Mouse (Mus musculus): ENCODE measurements around the gene Ccnjl.

The Ccnjl gene

DNA sequence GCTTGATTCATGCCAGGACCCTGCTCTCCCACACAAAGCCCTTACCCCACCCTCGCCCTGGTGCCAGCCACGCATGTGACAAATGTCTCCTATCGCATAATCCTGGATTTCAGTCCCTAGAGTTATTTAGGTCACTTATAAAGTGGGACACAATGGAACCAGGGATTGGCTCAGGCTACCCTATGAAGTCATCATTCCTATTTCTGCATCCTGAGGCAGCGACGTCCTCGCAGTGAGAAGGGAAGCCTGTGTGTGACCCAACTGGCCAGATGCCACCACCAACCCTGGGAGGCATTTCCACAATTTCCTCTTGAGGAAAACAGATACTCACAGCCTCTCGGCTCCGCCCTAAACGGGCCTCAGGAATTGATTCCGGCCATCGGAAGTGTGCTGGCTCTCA, 41.0 kb downstream of the Ccnjl start:
- DNase-seq (ENCODE audit: low spot score): peak; percentile 9

DNA sequence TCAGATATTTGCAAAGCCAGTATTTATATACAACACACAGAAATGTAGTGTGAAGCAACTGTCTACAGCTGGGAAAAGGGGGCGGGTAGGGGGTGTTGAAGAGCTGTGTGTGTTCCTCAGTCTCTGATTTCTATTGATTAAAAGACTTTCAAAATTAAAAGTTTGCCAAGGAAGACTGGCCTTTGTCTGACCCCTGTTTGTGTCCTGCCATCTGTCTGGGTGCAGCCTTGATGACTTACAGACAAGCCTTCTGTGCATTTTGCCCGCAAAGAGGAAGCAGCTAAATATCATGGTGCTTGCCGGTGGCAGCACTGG, 46.4 kb downstream of the Ccnjl start:
- DNase-seq (ENCODE audit: low spot score): no peak

DNA sequence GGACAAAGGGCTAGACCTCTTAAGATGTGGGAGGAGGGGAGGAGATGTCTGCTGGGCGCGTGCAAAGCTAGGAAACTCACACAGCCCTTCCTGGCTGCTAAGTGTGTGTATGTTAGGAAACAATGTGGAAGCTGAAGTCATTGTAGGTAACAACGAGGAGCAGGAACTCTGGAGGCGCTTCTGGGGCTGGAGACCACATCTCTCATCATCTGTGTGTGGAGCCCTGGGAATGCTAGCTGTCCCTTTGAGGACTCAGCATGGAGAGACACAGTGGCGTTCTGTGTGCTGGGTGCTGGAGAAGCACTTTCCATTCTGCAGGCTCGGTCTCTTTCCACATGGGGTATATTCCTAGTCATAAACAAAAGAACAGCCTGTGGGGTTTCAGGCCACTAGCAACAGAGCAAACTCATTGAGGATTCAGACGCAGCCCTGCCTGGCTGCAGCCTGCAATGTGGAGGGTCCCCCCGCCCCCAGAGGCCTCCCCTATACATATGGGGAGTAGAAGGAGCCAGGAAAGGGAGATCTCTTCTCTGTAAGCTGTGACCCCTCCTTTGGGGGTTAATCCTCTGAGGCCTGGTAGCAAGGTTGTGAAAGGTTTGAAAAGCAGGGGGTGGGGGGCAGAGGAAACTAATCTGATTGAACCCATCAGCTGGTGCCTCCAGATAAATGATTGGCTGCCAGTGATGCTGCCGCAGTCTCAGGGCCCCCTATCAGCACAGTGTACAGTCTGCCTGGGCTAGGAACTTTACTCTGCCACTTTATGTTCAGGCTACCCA, 47.0 kb downstream of the Ccnjl start:
- no peak for DNase-seq (ENCODE audit: low spot score)

DNA sequence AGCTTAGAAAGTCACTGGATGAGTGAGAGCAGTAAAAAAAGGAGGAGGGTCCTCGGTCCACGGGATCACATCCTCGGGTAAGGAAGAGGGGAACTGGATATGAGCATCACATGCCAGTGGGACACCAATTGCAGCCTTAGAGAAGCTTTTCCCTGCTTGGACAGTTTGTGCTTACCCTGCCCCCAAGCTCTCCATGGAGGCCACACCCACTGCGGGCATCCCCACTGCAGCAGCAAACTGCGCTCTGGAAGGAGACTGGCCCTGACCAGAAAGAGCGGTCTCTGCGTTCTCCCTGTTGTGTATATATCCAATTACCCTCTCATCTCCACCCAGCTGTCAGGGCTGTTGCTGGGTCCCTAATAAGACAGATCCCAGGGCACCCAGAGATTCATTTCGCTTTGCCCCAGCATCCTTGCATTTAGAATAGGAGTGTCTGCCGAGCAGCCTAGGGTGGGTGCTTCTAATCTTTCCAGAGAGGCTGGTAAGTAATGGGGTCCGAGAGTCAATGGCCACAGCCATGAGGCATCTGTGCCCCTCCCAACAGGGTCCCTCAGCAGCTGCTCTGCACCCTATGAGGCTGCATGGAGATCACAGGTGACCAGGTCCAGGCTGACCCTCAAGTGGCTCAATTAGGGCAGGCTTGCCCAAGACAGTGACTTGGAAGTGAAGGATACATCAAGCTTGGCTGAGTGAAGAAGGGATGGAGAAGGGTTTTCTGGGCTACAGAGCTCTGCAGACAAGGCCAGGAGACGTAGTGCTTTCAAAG, 49.3 kb downstream of the Ccnjl start:
- no peak for DNase-seq (ENCODE audit: low spot score)

DNA sequence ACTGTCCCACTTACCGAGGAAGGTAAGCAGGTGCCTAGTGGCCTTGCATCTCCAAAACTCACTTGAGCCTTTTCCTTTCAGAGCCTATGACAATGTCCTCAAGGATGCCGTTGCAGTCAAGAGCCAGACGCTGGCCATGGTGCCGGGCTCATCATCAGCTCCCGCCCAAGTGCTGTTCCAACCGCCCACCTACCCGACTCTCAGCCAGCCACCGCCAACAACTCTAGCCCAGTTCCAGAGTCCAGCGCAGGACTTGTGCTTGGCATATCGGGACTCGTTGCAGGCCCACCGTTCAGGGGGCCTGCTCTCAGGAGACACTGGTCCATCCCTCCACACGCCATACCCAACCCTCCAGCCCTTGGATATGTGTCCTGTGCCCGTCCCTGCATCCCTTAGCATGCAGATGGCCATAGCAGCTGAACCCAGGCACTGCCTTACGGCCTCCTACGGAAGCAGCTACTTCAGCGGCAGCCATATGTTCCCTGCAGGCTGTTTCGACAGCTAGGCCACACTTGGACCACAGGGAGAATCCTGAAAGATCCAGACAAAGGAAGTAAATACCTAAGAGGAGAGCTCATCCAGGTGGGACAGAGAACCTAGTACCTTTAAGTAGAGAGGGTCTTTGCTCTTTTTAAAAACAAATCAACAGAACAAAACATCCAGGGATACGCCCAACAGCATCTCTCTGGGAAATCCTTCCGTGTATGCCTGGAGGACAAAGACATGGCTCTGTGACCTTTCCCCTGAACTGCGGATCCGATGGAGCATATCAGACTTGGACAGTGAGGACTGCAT, 56.8 kb downstream of the Ccnjl start:
- no peak for DNase-seq (ENCODE audit: low spot score)

DNA sequence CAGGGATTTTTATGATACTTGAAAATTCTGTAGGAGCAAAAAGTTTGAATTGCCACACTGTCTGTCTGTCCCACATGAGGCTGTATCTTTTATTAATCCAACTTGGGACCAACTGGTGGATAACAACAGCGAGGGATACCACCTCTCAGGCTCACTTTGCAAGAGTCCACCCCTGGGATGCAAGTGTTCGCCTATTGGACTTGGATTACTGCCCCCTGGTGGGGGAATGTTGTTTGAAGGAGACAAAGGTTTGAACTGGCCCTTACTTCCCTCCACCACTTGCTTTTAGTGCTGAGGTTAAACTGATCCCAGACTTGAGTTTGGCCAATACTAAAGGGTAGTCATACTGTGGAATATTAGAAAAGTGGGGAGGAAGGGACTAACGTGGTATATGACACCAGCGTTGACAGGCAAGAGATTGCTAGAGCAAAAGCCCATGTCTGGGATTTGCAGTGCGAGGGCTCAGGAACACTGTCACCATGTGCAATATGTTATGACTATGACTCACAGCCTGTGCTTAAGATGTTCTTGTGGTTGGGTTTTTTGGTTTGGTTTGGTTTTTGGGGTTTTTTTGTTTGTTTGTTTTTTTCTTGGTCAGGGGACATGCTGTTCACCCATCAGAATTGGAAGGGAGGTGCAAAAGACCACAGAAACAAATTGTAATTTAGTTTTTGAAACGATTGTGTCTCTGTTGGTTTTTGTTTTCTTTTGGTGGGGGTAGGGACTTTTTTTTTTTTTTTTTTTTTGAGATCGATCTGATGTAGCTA, 57.9 kb downstream of the Ccnjl start, which contains the start of gene 4933415A04Rik:
Gene 4933415A04Rik (plus strand): TSS at position 717 of the 767 bp plus-strand sequence.
- DNase-seq (ENCODE audit: low spot score): no peak

DNA sequence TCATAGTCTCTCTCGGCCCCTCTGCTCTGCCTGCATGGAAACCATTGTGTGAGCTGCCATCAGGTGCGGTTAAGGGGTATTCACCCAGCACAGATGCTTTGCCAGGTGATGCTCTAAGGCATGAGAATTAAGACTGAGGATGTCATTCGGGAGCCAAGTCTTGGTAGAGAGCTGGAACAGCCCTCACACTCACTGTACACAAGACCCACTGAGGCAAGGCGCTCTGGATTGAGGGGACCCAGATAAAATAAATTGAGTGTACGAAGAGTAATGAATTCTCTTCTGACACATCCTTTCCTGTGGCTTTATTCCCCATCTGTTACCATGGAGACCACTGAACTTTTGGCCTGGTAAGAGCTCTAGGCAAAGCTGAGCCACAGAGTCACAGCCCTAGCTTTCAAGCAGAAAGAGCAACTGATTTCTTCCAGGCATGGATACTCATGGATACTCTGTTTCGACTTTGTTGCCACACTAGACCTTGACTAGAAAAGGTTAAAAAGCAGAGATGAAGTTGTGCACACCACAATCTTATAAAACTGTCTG, 61.0 kb downstream of the Ccnjl start:
- peak; percentile 29 for DNase-seq (ENCODE audit: low spot score)

DNA sequence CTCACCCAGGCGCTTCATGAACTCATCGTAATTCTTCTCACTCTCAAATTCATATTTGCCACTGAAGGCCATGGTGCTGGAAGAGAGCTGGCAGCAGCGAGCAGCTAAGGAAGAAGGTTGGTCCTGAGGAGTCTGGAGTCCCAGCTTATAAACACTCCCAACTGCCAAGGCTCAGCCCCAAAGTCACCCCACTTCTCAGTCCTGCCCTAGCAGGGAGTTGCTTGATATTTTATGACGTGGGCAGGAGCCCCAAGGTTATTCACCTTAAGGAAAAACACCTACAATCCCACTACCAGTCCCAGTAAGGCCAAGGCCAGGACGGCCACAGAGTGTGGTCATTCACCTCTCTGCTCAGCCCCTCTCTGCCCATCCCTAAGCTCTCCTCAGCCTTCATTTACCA, 72.9 kb downstream of the Ccnjl start, which contains the start of gene Fabp6:
Gene Fabp6 (minus strand): TSS at position 101 of the 400 bp plus-strand sequence.
- DNase-seq (ENCODE audit: low spot score): no peak

DNA sequence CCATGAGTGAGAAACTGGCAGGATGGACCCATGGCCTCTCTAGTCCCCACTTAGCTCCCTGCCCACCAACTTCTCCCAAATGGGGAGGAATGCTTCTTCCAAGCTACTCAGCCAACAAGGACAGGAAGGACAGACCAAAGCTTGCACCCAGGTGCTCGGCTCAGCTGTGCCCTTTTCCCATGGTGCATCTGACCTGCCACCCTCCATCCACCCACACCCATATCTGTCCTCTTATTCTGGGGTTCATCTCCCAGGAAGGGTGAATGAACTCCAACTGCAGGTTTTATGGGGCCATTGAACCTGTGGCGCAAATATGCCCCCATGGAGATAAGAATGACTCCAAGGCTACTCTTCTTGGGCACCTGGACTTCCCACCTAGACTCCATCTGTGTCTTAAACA, 75.6 kb downstream of the Ccnjl start:
- DNase-seq (ENCODE audit: low spot score): no peak

DNA sequence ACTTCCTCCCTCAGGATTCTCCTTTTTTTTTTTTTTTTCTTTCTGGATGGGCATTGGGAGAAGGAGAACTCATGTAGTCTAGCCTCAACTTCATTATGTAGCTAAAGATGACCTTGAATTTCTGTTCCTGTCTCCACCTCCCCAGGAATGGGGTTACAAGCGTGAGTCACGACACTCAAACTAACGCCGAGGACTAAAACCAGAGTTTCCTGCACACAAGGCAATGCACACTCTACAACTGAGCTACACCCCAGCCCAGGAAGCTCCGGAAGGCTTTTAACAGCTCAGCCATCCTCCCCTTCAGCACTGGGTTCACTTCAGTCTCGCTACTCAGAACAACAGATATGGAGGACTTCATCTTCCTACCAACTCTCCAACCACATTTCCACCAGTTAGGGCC, 76.3 kb downstream of the Ccnjl start:
- no peak for DNase-seq (ENCODE audit: low spot score)

DNA sequence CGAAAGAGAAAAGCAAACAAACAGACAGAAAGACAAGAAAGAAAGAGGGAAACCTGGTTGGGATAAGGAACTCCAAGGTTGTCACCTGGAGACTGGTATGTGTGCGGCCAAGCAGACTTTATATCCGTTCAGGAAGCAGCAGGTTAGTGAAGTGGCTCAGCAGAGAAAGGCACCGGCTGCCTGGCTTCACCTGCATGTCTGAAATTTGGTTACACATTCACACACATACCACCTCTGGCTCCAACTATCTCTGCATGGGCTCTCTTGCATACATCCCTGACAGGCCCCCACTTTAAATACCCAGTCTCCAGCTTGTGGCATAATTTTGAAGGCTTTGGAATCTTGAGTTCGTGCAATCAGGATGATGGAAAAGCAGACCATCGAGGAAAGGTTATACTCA, 77.3 kb downstream of the Ccnjl start:
- no peak for DNase-seq (ENCODE audit: low spot score)

DNA sequence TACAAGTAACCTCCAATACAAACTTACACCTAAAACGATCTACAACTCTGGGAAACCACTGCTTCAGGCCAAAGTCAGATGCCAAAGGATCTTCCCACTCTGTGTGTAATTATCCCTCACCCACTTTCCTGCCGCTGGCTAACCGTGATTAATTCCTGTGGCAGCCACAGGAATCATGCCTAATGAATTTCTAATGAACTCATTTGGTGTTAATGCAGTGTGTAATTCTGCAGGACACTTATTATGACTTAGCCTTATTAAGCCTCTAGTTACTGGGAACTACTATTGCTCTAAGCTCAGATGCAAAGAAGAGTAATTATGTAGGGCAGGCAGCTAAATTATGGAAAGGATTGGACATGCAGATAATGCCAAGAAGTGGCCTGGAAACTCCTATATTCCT, 79.9 kb downstream of the Ccnjl start:
- DNase-seq (ENCODE audit: low spot score): no peak

DNA sequence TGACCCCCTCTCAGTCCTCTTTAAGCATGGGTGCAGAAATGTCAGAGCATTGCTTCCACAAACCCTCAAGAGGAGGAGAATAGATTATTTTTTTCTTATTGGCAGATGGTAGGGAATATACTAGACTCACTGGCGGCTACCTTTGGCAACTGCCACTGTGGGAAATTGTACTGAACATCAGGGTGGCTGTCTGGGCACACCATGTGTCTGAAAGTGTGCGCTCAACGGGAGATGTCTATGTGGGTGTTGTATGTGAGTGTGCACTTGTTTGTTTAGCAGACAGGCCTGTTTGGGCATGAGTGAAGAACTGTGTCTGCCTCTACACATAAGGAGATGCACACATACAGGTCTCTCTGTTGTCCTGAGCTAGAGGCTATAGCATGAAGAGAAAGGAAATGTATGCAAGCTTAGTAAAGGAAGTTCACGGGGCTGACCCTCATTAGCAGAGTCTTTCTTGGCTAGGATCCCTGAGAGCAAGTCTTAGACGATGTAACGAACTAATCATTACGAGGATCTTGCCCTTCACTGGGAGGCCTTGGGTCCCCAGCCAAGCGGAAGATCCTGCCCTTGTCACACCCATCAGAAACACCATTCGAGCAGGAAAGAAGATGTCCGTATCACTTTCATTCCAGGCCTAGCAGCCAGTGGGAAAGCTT, 81.5 kb downstream of the Ccnjl start:
- DNase-seq (ENCODE audit: low spot score): no peak

DNA sequence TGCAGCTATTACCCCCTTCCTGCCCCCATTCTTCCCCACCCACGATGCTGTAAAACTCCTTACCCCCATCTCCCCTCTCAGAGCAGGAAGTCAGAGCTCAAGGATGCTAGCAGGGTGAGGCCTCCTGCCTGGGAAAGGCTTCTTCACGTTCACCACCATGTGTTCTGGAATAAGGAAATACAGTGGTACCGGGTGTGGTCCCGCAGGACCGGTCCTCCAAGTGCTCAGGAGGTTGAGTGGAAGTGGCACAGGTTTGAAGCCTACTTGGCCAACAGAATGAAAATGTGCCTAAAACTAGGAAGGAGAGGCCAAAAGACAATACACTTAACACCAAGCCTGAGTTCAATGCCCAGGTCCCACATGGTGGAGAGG, 82.1 kb downstream of the Ccnjl start:
- no peak for DNase-seq (ENCODE audit: low spot score)

DNA sequence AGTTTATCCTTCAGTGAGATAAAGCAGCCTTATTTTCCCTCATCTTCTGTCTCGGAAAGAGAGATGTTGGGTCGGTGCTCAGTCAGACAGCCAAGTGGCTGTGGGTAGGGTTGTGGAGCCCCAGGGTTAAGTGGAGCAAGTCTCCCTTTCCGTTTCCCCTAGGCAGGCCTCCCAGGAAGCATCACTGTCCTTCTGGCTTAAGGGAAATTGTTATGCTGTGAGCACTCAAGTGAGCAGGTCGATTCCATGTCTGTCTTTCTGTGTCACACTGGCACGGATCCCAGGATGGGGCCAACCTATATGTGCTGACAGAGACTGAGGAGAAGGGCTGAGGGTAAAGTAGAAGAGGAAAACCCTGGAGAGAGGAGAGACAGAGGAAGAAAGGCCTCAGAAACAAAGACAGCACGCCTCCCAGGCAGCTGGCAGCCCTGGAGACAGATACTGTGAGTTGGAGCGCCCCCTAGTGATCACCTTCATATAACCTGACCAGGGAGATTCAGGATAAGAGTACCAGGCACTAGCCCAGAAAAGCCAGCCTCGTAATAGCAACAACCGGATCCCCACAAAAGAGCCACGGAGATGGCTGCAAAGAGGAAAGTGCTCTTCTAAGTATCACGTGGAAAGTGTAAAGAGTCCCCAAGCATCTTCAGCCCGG, 84.4 kb downstream of the Ccnjl start:
- peak; percentile 59 for DNase-seq (ENCODE audit: low spot score)

DNA sequence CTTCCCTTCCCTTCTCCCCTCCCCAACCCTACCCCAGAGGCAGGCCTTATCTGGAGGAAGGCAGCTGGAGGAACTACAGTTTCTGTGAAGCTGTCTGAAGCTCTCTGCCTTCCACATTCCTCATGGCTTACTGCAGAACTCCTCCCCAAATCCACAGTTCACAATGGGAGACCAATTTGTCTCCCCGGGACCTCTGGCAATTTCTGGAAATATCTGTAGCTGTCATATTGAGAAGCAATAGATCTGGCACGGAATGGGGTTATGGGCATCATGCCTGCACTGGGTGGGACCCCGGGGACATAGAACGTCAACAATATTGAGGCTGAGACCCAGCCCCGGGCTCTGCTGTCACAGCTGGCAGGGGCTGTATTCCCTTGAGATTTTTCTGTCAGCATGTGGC, 89.3 kb downstream of the Ccnjl start:
- no peak for DNase-seq (ENCODE audit: low spot score)

DNA sequence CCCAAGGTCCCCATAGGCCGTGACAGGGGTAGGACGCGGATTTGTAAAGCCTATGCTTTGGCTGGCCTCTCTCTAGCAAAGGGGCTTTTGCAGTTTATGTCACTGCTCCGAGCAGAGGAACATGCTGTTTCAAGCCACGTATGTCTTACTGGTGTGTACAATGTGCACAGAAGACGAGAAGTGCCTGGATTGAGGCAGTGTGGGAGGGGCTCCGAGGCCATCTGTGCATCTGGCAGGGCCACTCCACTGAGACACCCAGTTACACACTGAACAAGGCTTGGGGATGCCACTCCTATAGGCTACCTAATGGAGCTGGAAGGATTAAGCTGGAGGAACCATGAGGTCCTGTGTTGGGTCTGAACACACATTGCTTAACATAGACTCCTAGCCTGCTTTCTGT, 89.8 kb downstream of the Ccnjl start:
- no peak for DNase-seq (ENCODE audit: low spot score)

DNA sequence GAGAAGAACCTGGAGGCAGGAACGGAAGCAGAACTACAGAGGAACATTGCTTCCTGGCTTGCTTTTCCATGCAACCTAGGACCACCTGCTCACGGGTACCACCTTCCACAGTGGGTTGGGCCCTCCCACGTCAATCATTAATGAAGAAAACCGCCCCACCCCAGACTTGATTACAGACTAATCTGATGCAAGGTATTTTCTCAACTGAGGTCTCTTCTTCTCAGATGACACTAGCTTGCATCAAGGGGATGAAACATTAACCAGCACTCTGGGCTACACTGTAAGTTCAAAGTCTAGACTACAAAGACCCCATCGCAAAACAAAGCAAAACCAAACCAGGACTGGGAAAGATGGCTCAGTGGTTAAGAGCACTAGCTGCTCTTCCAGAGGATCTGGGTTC, 93.2 kb downstream of the Ccnjl start:
- no peak for DNase-seq (ENCODE audit: low spot score)

DNA sequence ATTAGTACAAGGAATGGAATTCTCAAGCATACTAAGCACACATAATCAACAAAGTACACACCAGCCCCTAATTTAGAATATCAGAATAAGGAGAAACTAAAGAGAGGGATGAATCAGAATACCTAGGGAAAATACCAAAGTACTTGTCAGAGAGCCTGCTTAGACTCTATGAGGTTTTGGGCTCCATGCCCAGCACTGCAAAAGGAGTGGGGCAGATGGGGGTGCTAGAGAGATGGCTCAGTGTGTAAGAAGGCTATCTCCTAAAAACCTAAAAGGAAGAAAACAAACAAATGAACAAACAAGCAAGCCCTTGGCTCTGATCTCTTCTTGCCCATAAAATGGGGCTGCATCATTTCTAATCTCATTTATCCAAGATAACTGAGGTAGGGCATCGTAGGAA, 95.8 kb downstream of the Ccnjl start:
- no peak for DNase-seq (ENCODE audit: low spot score)

DNA sequence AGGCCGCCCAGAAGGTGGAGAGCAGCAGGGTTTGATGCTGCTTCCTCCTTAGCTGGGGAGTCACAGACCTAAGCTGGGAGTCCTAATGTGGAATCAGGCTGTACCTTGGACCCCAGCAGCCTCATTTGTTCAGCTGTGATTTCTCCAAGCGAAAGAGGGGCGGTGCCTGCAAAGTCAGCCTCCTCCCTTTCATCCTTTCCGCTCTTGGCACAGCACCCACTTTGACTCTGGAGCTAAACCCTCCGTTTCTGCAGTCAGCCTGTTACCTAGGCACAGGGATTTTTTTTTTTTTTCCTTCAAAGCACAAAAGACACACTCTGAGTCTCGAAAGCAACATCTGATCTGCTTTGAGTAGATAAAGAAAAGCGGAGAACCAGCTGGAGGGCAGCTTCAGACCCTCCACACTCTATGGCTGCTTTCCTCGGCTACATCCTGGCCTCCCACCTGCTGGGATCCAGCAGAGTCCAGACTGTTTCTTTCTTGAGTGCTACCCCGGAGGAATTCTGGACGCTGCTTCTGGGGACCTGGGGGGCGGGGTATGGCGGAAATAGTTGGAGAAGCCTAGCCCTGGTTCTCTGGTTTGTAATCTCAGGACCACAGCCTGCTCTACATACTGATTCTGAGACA, 97.8 kb downstream of the Ccnjl start:
- DNase-seq (ENCODE audit: low spot score): peak; percentile 48
